7 mouse cellular contexts compared by ENCODE assay signal in the genomic region with DNA sequence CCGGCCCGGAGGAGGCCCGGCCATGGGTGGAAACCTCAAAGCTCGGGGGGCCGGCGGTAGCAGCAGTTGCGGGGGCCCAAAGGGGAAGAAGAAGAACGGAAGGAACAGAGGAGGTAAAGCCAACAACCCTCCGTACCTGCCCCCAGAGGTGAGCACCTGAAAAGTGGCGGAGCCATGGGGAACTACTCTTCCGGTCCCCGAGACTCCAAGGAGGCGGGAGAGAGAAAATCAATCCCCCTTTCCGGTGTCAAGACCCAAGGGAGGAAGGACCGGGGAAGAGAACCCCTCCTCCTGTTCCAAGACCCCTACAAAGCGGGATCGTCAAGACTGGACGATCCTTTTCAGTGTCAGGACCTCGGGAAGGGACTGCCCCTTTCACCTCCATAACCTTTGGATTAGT. TPM values are rescaled to one million over a fixed set of nuclear protein-coding genes. Genes with fewer than 3 reads are reported as not detected.
DNase-seq lines count a peak whose midpoint lies in the region; ATAC-seq and TF ChIP-seq lines count a peak whose summit lies in the region.

No protein-coding gene starts in this region.

- no peak for ATAC-seq in G1E (ENCODE audit: extremely low read depth, insufficient number of reproducible peaks, low FRiP score, poor library complexity, severe bottlenecking)
- peak; percentile 30 for ATAC-seq in forebrain, embryonic 14.5 days
- ATAC-seq in limb, embryonic 15.5 days (ENCODE audit: insufficient number of reproducible peaks, low FRiP score, low TSS enrichment, low read depth), result no peak

- DNase-seq in G1E (ENCODE audit: low spot score), result no peak
- DNase-seq in forebrain, embryonic 14.5 days (ENCODE audit: low spot score), result peak; percentile 56
- no peak for DNase-seq in gastrocnemius, adult 8-10 months (ENCODE audit: low spot score in 2 of 2)
- DNase-seq in cerebellum, adult 9-11 months, result no peak

- no peaks in the 10 kb centered on the region for H3K9me3 ChIP-seq in E14TG2a.4 (ENCODE audit: low read length)
- no peaks in the 10 kb centered on the region for H3K9me3 ChIP-seq in G1E (replicated peaks)
- no peaks in the 10 kb centered on the region for H3K9me3 ChIP-seq in forebrain, embryonic 14.5 days (replicated peaks; ENCODE audit: control insufficient read depth, low read length)
- no peaks in the 10 kb centered on the region for H3K9me3 ChIP-seq in limb, embryonic 15.5 days

- H3K36me3 ChIP-seq in E14TG2a.4 (ENCODE audit: insufficient read depth, low read length) (peaks cover 27% of the 10 kb centered on the region), G1E (replicated peaks) (peaks cover 31% of the 10 kb centered on the region)
- peaks cover 29% of the 10 kb centered on the region for H3K36me3 ChIP-seq in forebrain, embryonic 14.5 days (ENCODE audit: control insufficient read depth, insufficient read depth, low read length)
- H3K36me3 ChIP-seq in limb, embryonic 15.5 days, result peaks cover 25% of the 10 kb centered on the region

- H3K4me3 ChIP-seq in E14TG2a.4 (replicated peaks; ENCODE audit: low read length) (peak overlapping the region; percentile 92), G1E (ENCODE audit: low read depth, low read length) (peak overlapping the region; percentile 74)
- peak overlapping the region; percentile 78 for H3K4me3 ChIP-seq in forebrain, embryonic 14.5 days (ENCODE audit: low read depth, low read length)
- peak overlapping the region; percentile 82 for H3K4me3 ChIP-seq in limb, embryonic 15.5 days
- peak overlapping the region; percentile 74 for H3K4me3 ChIP-seq in olfactory bulb, adult 2 months (ENCODE audit: insufficient read depth, low read depth, low read length)

- H3K9ac ChIP-seq in forebrain, embryonic 14.5 days (ENCODE audit: low read length), result peak overlapping the region; percentile 88
- peak overlapping the region; percentile 79 for H3K9ac ChIP-seq in limb, embryonic 15.5 days

- peak overlapping the region; percentile 83 for H3K4me2 ChIP-seq in forebrain, embryonic 14.5 days (ENCODE audit: low read length)
- peak overlapping the region; percentile 61 for H3K4me2 ChIP-seq in limb, embryonic 15.5 days

- TF ChIP-seq POLR2A in olfactory bulb, adult 2 months (IDR thresholded peaks at IDR 0.05; ENCODE audit: insufficient read depth, low read depth, low read length), result no peak

- peaks cover 67% of the 10 kb centered on the region for H3K4me1 ChIP-seq in E14TG2a.4 (replicated peaks; ENCODE audit: low read depth, low read length)
- peaks cover 68% of the 10 kb centered on the region for H3K4me1 ChIP-seq in G1E (ENCODE audit: insufficient read depth, low read depth, low read length)
- H3K4me1 ChIP-seq in forebrain, embryonic 14.5 days (ENCODE audit: control insufficient read depth, insufficient read depth, low read length), result peaks cover 18% of the 10 kb centered on the region; the same call in 1 of the 2 replicates
- peaks cover 17% of the 10 kb centered on the region for H3K4me1 ChIP-seq in limb, embryonic 15.5 days
- H3K4me1 ChIP-seq in olfactory bulb, adult 2 months (ENCODE audit: control insufficient read depth, insufficient read depth, low read length), result peaks cover 12% of the 10 kb centered on the region

- no peaks in the 10 kb centered on the region for H3K27me3 ChIP-seq in E14TG2a.4 (ENCODE audit: insufficient read depth, low read length)
- no peaks in the 10 kb centered on the region for H3K27me3 ChIP-seq in G1E (ENCODE audit: insufficient read depth, low read length)
- H3K27me3 ChIP-seq in forebrain, embryonic 14.5 days (replicated peaks; ENCODE audit: control insufficient read depth, insufficient read depth, low read length), result no peaks in the 10 kb centered on the region
- no peaks in the 10 kb centered on the region for H3K27me3 ChIP-seq in limb, embryonic 15.5 days

- peak overlapping the region; percentile 76; the same call in 1 of the 2 replicates for H3K27ac ChIP-seq in forebrain, embryonic 14.5 days (ENCODE audit: low read depth, low read length)
- H3K27ac ChIP-seq in limb, embryonic 15.5 days, result peak overlapping the region; percentile 85
- H3K27ac ChIP-seq in olfactory bulb, adult 2 months (ENCODE audit: insufficient read depth, low read depth, low read length), result no peak overlapping the region

- under 1% methylated on average over 19 of the region's 19 CpGs for WGBS in forebrain, embryonic 14.5 days
- WGBS in limb, embryonic 15.5 days, result under 1% methylated on average over 19 of the region's 19 CpGs
- WGBS in olfactory bulb, adult 2 months, result 0% methylated on average over 19 of the region's 19 CpGs

- TF ChIP-seq CTCF in E14TG2a.4 (conservative IDR thresholded peaks at IDR 0.05; ENCODE audit: low read length) (no peak), G1E (IDR thresholded peaks at IDR 0.05; ENCODE audit: low read depth, low read length) (no peak)
- TF ChIP-seq CTCF in olfactory bulb, adult 2 months (IDR thresholded peaks at IDR 0.05; ENCODE audit: insufficient read depth, low read depth, low read length), result no peak

RNA-seq across cellular contexts. Expression of gene Gtpbp2, which starts 0.3 kb away (rescaled TPM):
- total RNA-seq in G1E (2014; fragmentation: Nextera tagmentation), result 41.7 and 182 TPM in 2 replicates
- total RNA-seq in G1E (2017), result 30.3 and 31.8 TPM in 2 replicates
- polyA plus RNA-seq in G1E (2012), result 55.0 and 61.1 TPM in 2 replicates
- polyA plus RNA-seq in forebrain, embryonic 14.5 days (2014; fragmentation: Nextera tagmentation; extraction: Ambion mirVana), result 21.6 and 26.3 TPM in 2 replicates
- 35.6 and 39.6 TPM in 2 replicates for polyA plus RNA-seq in limb, embryonic 15.5 days (2015; fragmentation: Nextera tagmentation; extraction: Ambion mirVana)
- not detected in 2 replicates for polyA plus RNA-seq in olfactory bulb, adult 2 months (2012; ENCODE audit: insufficient read depth, insufficient read length, low replicate concordance, missing spikeins)
- total RNA-seq in gastrocnemius, adult 8-10 months (2022), result 10 to 100 TPM; 37.0 to 43.9 (median 40.3) TPM

RNA-seq across cellular contexts. Expression of gene Mad2l1bp, which starts 7.8 kb away (rescaled TPM):
- total RNA-seq in G1E (2014; fragmentation: Nextera tagmentation), result 21.7 and 27.4 TPM in 2 replicates
- total RNA-seq in G1E (2017), result 12.7 and 14.0 TPM in 2 replicates
- polyA plus RNA-seq in G1E (2012), result 7.8 and 12.8 TPM in 2 replicates
- 29.5 and 31.6 TPM in 2 replicates for polyA plus RNA-seq in forebrain, embryonic 14.5 days (2014; fragmentation: Nextera tagmentation; extraction: Ambion mirVana)
- 35.1 and 36.4 TPM in 2 replicates for polyA plus RNA-seq in limb, embryonic 15.5 days (2015; fragmentation: Nextera tagmentation; extraction: Ambion mirVana)
- not detected in 2 replicates for polyA plus RNA-seq in olfactory bulb, adult 2 months (2012; ENCODE audit: insufficient read depth, insufficient read length, low replicate concordance, missing spikeins)
- 10 to 100 TPM; 14.1 to 26.9 (median 18.9) TPM for total RNA-seq in gastrocnemius, adult 8-10 months (2022)

RNA-seq across cellular contexts. Expression of gene Rsph9, which starts 17.2 kb away (rescaled TPM):
- not detected in 2 replicates for total RNA-seq in G1E (2014; fragmentation: Nextera tagmentation)
- 0.12 TPM in 1 of 2 replicates, not detected in the other for total RNA-seq in G1E (2017)
- not detected in 2 replicates for polyA plus RNA-seq in G1E (2012)
- 46.8 and 47.3 TPM in 2 replicates for polyA plus RNA-seq in forebrain, embryonic 14.5 days (2014; fragmentation: Nextera tagmentation; extraction: Ambion mirVana)
- polyA plus RNA-seq in limb, embryonic 15.5 days (2015; fragmentation: Nextera tagmentation; extraction: Ambion mirVana), result 9.6 and 10.1 TPM in 2 replicates
- polyA plus RNA-seq in olfactory bulb, adult 2 months (2012; ENCODE audit: insufficient read depth, insufficient read length, low replicate concordance, missing spikeins), result not detected in 2 replicates
- total RNA-seq in gastrocnemius, adult 8-10 months (2022), result under 1 TPM in 3 of 4 experiments, not detected in 1; 0.34 to 0.58 (median 0.40) TPM

RNA-seq across cellular contexts. Expression of gene Polh, which starts 41.3 kb away (rescaled TPM):
- total RNA-seq in G1E (2014; fragmentation: Nextera tagmentation), result 24.8 and 25.7 TPM in 2 replicates
- 33.3 and 34.6 TPM in 2 replicates for total RNA-seq in G1E (2017)
- 2.2 and 2.8 TPM in 2 replicates for polyA plus RNA-seq in G1E (2012)
- polyA plus RNA-seq in forebrain, embryonic 14.5 days (2014; fragmentation: Nextera tagmentation; extraction: Ambion mirVana), result 4.5 and 6.3 TPM in 2 replicates
- polyA plus RNA-seq in limb, embryonic 15.5 days (2015; fragmentation: Nextera tagmentation; extraction: Ambion mirVana), result 18.5 and 20.1 TPM in 2 replicates
- not detected in 2 replicates for polyA plus RNA-seq in olfactory bulb, adult 2 months (2012; ENCODE audit: insufficient read depth, insufficient read length, low replicate concordance, missing spikeins)
- total RNA-seq in gastrocnemius, adult 8-10 months (2022), result 10 to 100 TPM; 12.3 to 16.2 (median 14.3) TPM

RNA-seq across cellular contexts. Expression of gene Xpo5, which starts 41.4 kb away (rescaled TPM):
- total RNA-seq in G1E (2014; fragmentation: Nextera tagmentation) (65.6 and 77.6 TPM in 2 replicates), G1E (2017) (50.9 and 55.3 TPM in 2 replicates)
- polyA plus RNA-seq in G1E (2012), result 14.1 and 24.8 TPM in 2 replicates
- polyA plus RNA-seq in forebrain, embryonic 14.5 days (2014; fragmentation: Nextera tagmentation; extraction: Ambion mirVana), result 50.5 and 50.9 TPM in 2 replicates
- 30.3 and 32.0 TPM in 2 replicates for polyA plus RNA-seq in limb, embryonic 15.5 days (2015; fragmentation: Nextera tagmentation; extraction: Ambion mirVana)
- 150 TPM in 1 of 2 replicates, not detected in the other for polyA plus RNA-seq in olfactory bulb, adult 2 months (2012; ENCODE audit: insufficient read depth, insufficient read length, low replicate concordance, missing spikeins)
- total RNA-seq in gastrocnemius, adult 8-10 months (2022), result 10 to 100 TPM in 2 of 4 experiments, 1 to 10 TPM in 2; 8.0 to 10.3 (median 9.6) TPM

Comparison
In these comparisons a context has a peak if more than half of its experiments do, and no peak if none do; other contexts are left out.
1. RNA of gene Rsph9, which starts 17.2 kb away (polyA plus RNA-seq): 46.8 to 47.3 TPM in forebrain, embryonic 14.5 days and 9.6 to 10.1 TPM in limb, embryonic 15.5 days; not detected in G1E and not detected in olfactory bulb, adult 2 months; every median in the first group is over 10 times any median in the second.
2. Peak in every context shown above with its lines, with median percentiles within 50 percentile points of each other: H3K4me3 ChIP-seq.